Comparison of ENCODE assay signal across 8 mouse cellular contexts in the genomic region with DNA sequence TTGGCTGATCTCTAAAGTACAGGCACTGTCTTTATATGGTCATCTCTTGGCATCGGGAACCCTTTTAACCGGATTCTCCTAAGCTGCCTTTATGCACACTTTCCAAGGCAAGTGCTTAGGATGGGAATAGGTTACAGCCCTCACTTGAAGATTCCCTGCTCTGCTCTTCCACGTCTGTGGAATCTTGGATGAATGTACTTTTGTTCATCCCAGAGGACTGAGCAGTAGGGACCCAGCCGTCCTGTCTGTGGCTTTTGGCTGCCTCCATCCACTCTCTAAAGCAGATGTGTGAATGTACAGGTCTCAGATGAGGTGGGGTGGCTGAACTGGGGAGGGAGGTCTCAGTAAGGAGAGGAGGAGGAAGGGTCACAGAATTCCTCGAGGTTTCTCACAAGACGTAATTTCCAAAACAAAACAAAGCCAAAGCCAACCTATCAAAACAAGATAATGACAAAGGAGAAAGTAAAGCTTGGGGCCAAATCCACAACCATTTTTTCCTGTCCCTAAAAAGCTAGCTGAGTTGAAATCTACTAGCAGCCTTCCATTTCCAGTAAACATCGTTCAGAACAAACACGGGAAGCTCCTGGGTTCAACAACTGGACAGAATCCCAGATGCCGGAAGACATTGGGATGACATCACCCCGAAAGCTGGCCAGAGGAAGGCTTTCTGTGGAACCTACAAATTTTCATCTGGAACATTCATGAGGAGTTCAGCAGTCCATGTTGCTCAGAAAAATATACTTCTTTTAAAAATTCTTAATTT. TPM values are rescaled to one million over a fixed set of nuclear protein-coding genes. Genes with fewer than 3 reads are reported as not detected.
A peak's percentile ranks its signal among the peaks of the same experiment; 100 is the strongest.
DNase-seq lines count a peak whose midpoint lies in the region; ATAC-seq and TF ChIP-seq lines count a peak whose summit lies in the region.
"Had no signal": no experiment of that assay in that cellular context is flagged by ENCODE, and none has a peak within 500 bp of the region (broad histone marks: within the 10 kb centered on the region; RNA-seq: fewer than 3 reads in every experiment).

No protein-coding gene starts in this region.

- H3K9ac ChIP-seq in lung, embryonic 16.5 days (ENCODE audit: low read length): 0 out of 2 replicates have a peak overlapping the region, but pooled peaks have one; percentile 44
- H3K9ac ChIP-seq: embryonic facial prominence, embryonic 12.5 days had no signal

- ATAC-seq in lung, embryonic 16.5 days (ENCODE audit: low read depth): peak; percentile 73
- ATAC-seq in activated CD4-positive, CD25-positive, alpha-beta regulatory T cell, adult 4 months: no peak

- H3K9me3 ChIP-seq in lung, embryonic 16.5 days (ENCODE audit: control insufficient read depth, low read length): no peaks in the 10 kb centered on the region
- H3K9me3 ChIP-seq: embryonic facial prominence, embryonic 12.5 days had no signal

- 0 out of 2 replicates have a peak overlapping the region, but pooled peaks have one; percentile 0 for H3K27ac ChIP-seq in embryonic fibroblast, embryonic 13.5 days (ENCODE audit: insufficient read depth, low read length)
- H3K27ac ChIP-seq in lung, embryonic 16.5 days (ENCODE audit: low read length): peak overlapping the region; percentile 93
- H3K27ac ChIP-seq: embryonic facial prominence, embryonic 12.5 days had no signal

- H3K4me1 ChIP-seq in embryonic fibroblast, embryonic 13.5 days (ENCODE audit: control insufficient read depth, insufficient read depth, low read length): no peaks in the 10 kb centered on the region
- H3K4me1 ChIP-seq in lung, embryonic 16.5 days (replicated peaks; ENCODE audit: control insufficient read depth, insufficient read depth, low read length): peaks cover 10% of the 10 kb centered on the region
- H3K4me1 ChIP-seq: embryonic facial prominence, embryonic 12.5 days had no signal

- no peaks in the 10 kb centered on the region for H3K27me3 ChIP-seq in lung, embryonic 16.5 days (ENCODE audit: control insufficient read depth, insufficient read depth, low read depth, low read length)
- H3K27me3 ChIP-seq: embryonic facial prominence, embryonic 12.5 days had no signal

- no peaks in the 10 kb centered on the region for H3K36me3 ChIP-seq in lung, embryonic 16.5 days (ENCODE audit: control insufficient read depth, insufficient read depth, low read length)
- H3K36me3 ChIP-seq: embryonic facial prominence, embryonic 12.5 days had no signal

- DNase-seq in NIH3T3 (ENCODE audit: low read depth): peak; percentile 87
- peak; percentile 57 to 63 for DNase-seq in heart, postnatal 36 days
- DNase-seq in adrenal gland, postnatal 36 days: no peak
- no peak for DNase-seq in ovary, postnatal 36 days (ENCODE audit: low spot score)

- H3K4me2 ChIP-seq in lung, embryonic 16.5 days (ENCODE audit: low read depth, low read length): peak overlapping the region; percentile 27
- H3K4me2 ChIP-seq: embryonic facial prominence, embryonic 12.5 days had no signal

- intact Hi-C loops in heart, postnatal 36 days (cut with DNase I): no loop called here

- TF ChIP-seq POLR2A in embryonic fibroblast, embryonic 13.5 days (IDR thresholded peaks at IDR 0.05; ENCODE audit: low read depth, low read length): no peak

- H3K4me3 ChIP-seq in embryonic fibroblast, embryonic 13.5 days (ENCODE audit: insufficient read depth, low read length): no peak overlapping the region
- no peak overlapping the region for H3K4me3 ChIP-seq in lung, embryonic 16.5 days (ENCODE audit: low read length)
- H3K4me3 ChIP-seq: embryonic facial prominence, embryonic 12.5 days had no signal

- no peak for TF ChIP-seq CTCF in embryonic fibroblast, embryonic 13.5 days (IDR thresholded peaks at IDR 0.05; ENCODE audit: borderline replicate concordance, insufficient read depth, low read length)

- 34% methylated on average over 10 of the region's 10 CpGs for WGBS in lung, embryonic 16.5 days

RNA-seq across cellular contexts. Expression of a gene that starts 18.4 kb away (rescaled TPM):
- 66.8 and 73.3 TPM in 2 replicates for polyA plus RNA-seq in embryonic fibroblast, embryonic 13.5 days (2011; ENCODE audit: insufficient read length, low read depth, missing spikeins)
- total RNA-seq in heart, postnatal 36 days (2021): 10 to 100 TPM; 71.1 to 75.1 TPM
- polyA plus RNA-seq in lung, embryonic 16.5 days (2015; fragmentation: Nextera tagmentation; extraction: Ambion mirVana): 11.6 and 12.4 TPM in 2 replicates
- total RNA-seq in adrenal gland, postnatal 36 days (2021): 100 to 1,000 TPM in 1 of 2 experiments, 10 to 100 TPM in 1; 98.7 to 119 TPM
- 10 to 100 TPM; 20.8 to 23.4 TPM for polyA plus RNA-seq in activated CD4-positive, CD25-positive, alpha-beta regulatory T cell, adult 4 months (2017; shearing (Covaris generic))

RNA-seq across cellular contexts. Expression of a gene that starts 37.5 kb away (rescaled TPM):
- polyA plus RNA-seq in embryonic fibroblast, embryonic 13.5 days (2011; ENCODE audit: insufficient read length, low read depth, missing spikeins): 87.3 and 105 TPM in 2 replicates
- total RNA-seq in heart, postnatal 36 days (2021): 10 to 100 TPM; 36.1 to 42.0 TPM
- polyA plus RNA-seq in lung, embryonic 16.5 days (2015; fragmentation: Nextera tagmentation; extraction: Ambion mirVana): 149 and 154 TPM in 2 replicates
- 10 to 100 TPM; 62.8 to 72.5 TPM for total RNA-seq in adrenal gland, postnatal 36 days (2021)
- 10 to 100 TPM; 25.2 to 29.7 TPM for polyA plus RNA-seq in activated CD4-positive, CD25-positive, alpha-beta regulatory T cell, adult 4 months (2017; shearing (Covaris generic))

Comparison
In these comparisons a context has a peak if more than half of its experiments do, and no peak if none do; other contexts are left out.
1. DNase-seq: peak in NIH3T3 (single experiment) and heart, postnatal 36 days (2 of 2); none in adrenal gland, postnatal 36 days (0 of 2) and ovary, postnatal 36 days (single experiment).